Comparison of ENCODE assay signal across 7 mouse cellular contexts in genomic region chr12:102439632-102440023, GRCm38 (mm10). TPM values are rescaled to one million over a fixed set of nuclear protein-coding genes. Genes with fewer than 3 reads are reported as not detected.
DNase-seq lines count a peak whose midpoint lies in the region; ATAC-seq lines count a peak whose summit lies in the region.

Lgmn (minus strand) TSS chr12:102439813.

- no peaks in the 10 kb centered on the region for H3K9me3 ChIP-seq in intestine, embryonic 15.5 days
- no peaks in the 10 kb centered on the region for H3K9me3 ChIP-seq in midbrain, embryonic 10.5 days (replicated peaks)

- ATAC-seq in intestine, embryonic 15.5 days: peak; percentile 100

- peak within 1 kb of the TSS; percentile 64 for H3K4me3 ChIP-seq in intestine, embryonic 15.5 days (replicated peaks)
- peak within 1 kb of the TSS; percentile 75 for H3K4me3 ChIP-seq in midbrain, embryonic 10.5 days

- no peaks in the 10 kb centered on the region for H3K27me3 ChIP-seq in intestine, embryonic 15.5 days (replicated peaks)
- no peaks in the 10 kb centered on the region for H3K27me3 ChIP-seq in midbrain, embryonic 10.5 days (ENCODE audit: low read depth, poor library complexity, severe bottlenecking)

- peak; percentile 96 to 97 for DNase-seq in adrenal gland, adult 18-20 months (ENCODE audit: low spot score in 2 of 2)
- DNase-seq in embryo, embryonic 11 days: peak; percentile 98
- DNase-seq in gastrocnemius, postnatal 36 days: peak; percentile 97 to 98
- DNase-seq in left cerebral cortex, postnatal 25 days (ENCODE audit: low spot score in 2 of 2): peak; percentile 99 to 100
- DNase-seq in midbrain, embryonic 10.5 days (ENCODE audit: low spot score): peak; percentile 96
- peak; percentile 98 for DNase-seq in right cerebral cortex, postnatal 4 days

- H3K9ac ChIP-seq in intestine, embryonic 15.5 days: peak within 1 kb of the TSS; percentile 67

- H3K4me2 ChIP-seq in intestine, embryonic 15.5 days (replicated peaks): peak within 1 kb of the TSS; percentile 66

- 0 out of 2 replicates have a peak within 1 kb of the TSS, but pooled peaks have one; percentile 24 for H3K27ac ChIP-seq in intestine, embryonic 15.5 days
- peak within 1 kb of the TSS; percentile 84 for H3K27ac ChIP-seq in midbrain, embryonic 10.5 days (replicated peaks)

- intact Hi-C loops in gastrocnemius, postnatal 36 days (cut with DNase I): no loop called here
- intact Hi-C loops in left cerebral cortex, postnatal 25 days (cut with DNase I): loop anchor here (2.0 kb wide), 1 partner anchor 29 kb away; the partner anchor contains the start of gene Golga5

- WGBS in intestine, embryonic 15.5 days: under 1% methylated on average over 28 of the region's 28 CpGs
- WGBS in midbrain, embryonic 10.5 days: under 1% methylated on average over 28 of the region's 28 CpGs

- peaks cover 6% of the 10 kb centered on the region; the same call in 1 of the 2 replicates for H3K4me1 ChIP-seq in intestine, embryonic 15.5 days (replicated peaks)
- H3K4me1 ChIP-seq in midbrain, embryonic 10.5 days: peaks cover 14% of the 10 kb centered on the region

- no peaks in the 10 kb centered on the region for H3K36me3 ChIP-seq in intestine, embryonic 15.5 days
- no peaks in the 10 kb centered on the region for H3K36me3 ChIP-seq in midbrain, embryonic 10.5 days

RNA-seq across cellular contexts. Expression of gene Lgmn, which starts in this region (rescaled TPM):
- 100 to 1,000 TPM in 1 of 2 experiments, 10 to 100 TPM in 1; 99.7 to 114 TPM for total RNA-seq in adrenal gland, adult 18-20 months (2021)
- total RNA-seq in gastrocnemius, postnatal 36 days (2021): 10 to 100 TPM; 26.2 to 27.7 TPM
- polyA plus RNA-seq in intestine, embryonic 15.5 days (2015; fragmentation: Nextera tagmentation; extraction: Ambion mirVana): 81.0 and 84.1 TPM in 2 replicates
- 100 to 1,000 TPM; 106 to 109 TPM for total RNA-seq in left cerebral cortex, postnatal 25 days (2021)
- polyA plus RNA-seq in midbrain, embryonic 10.5 days (2016; fragmentation: Nextera tagmentation; extraction: Ambion mirVana): 46.5 and 50.8 TPM in 2 replicates

Comparison
In these comparisons a context has a peak if more than half of its experiments do, and no peak if none do; other contexts are left out.
1. Peak in every context shown above with its lines: DNase-seq, ATAC-seq, H3K4me3 ChIP-seq and H3K27ac ChIP-seq.